Mouse (Mus musculus) bone marrow macrophage, adult 2 months (primary cell): ENCODE results near the gene Baiap2l2.

Experiments
- CTCF ChIP-seq: IDR thresholded peaks from 2 replicates; pipeline ENCODE4 v1.5.1; 2012; ENCODE audit warnings: low read depth, mild to moderate bottlenecking, low read length, moderate library complexity
- POLR2A ChIP-seq: IDR thresholded peaks from 2 replicates; pipeline ENCODE4 v1.6.1; 2012; ENCODE audit warnings: mild to moderate bottlenecking, low read depth, low read length, borderline replicate concordance

DNA sequence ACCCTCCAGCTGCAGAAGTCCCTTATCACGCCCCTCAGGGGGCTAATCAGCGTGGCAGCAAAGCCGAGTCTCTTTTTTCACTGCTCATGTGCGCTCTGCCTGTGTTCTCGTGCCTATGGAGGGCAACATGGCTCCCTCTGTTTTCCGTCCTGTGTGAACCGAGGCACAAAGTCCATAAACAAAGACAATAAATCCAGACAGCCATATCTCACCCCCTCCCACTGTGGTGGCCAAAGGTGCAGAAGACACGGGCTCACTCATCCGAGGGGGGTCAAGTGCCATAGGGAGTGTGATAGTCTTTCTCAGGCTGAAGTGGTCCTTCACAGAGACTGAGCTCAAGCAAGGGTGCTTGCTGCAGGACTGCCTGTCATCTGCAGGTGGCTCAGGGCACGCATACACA lies 12.3 kb downstream of the Baiap2l2 start:
- no peak for TF ChIP-seq CTCF
- no peak for TF ChIP-seq POLR2A
